Mouse (Mus musculus) cerebellum, adult 2 months (tissue): Measurements from ENCODE around the gene Pex10. TPM values are rescaled to one million over a fixed set of nuclear protein-coding genes. Genes with fewer than 3 reads are reported as not detected.

ENCODE experiments used
- DNase-seq, 2 experiments: peaks; one replicate each; pipeline ENCODE4 v3.0.0; 2021
- H3K27ac ChIP-seq: fragments of 200-500 bp; 2 replicates; pipeline ENCODE4 v1.5.1; 2012; ENCODE audit warnings: low read length, control low read depth, inconsistent platforms; ENCODE audit not compliant: insufficient read depth
- H3K27me3 ChIP-seq: fragments of 200-500 bp; 2 replicates; pipeline ENCODE4 v1.6.1; 2012; ENCODE audit warnings: inconsistent platforms, mild to moderate bottlenecking, low read length, moderate library complexity; ENCODE audit not compliant: control insufficient read depth, insufficient read depth
- H3K4me1 ChIP-seq: fragments of 200-500 bp; 2 replicates; pipeline ENCODE4 v1.6.1; 2011; ENCODE audit warnings: low read length; ENCODE audit not compliant: control insufficient read depth, insufficient read depth
- H3K4me3 ChIP-seq: fragments of 200-500 bp; replicated peaks from 2 replicates; pipeline ENCODE3; 2011; ENCODE audit warnings: mild to moderate bottlenecking, low read depth, low read length, control low read depth; ENCODE audit not compliant: insufficient read depth
- CTCF ChIP-seq: fragments of 200-500 bp; IDR thresholded peaks from 2 replicates; pipeline ENCODE4 v1.5.1; 2011; ENCODE audit warnings: low read depth, mild to moderate bottlenecking, control low read depth, low read length, moderate library complexity, borderline replicate concordance; ENCODE audit not compliant: insufficient read depth
- POLR2A ChIP-seq: fragments of 200-500 bp; IDR thresholded peaks from 2 replicates; pipeline ENCODE4 v1.6.1; 2011; ENCODE audit warnings: low read length, control low read depth, borderline replicate concordance; ENCODE audit not compliant: insufficient read depth
- WGBS: fragments of 180-500 bp; shearing (Covaris S2); methylation state at CpG from one replicate; pipeline ENCODE4 v1.1.7; 2018; 5-methylcytosine and 5-hydroxymethylcytosine counted together
- polyA plus RNA-seq: library from polyadenylated mRNA; depleted of rRNA; stranded (reverse); fragments of >200 nt; gene quantifications from 2 replicates; pipeline ENCODE4 v1.2.3, GENCODE M21; 2012; rRNA removed

The Pex10 gene
- 32.0 and 38.1 TPM in 2 replicates for polyA plus RNA-seq

DNA sequence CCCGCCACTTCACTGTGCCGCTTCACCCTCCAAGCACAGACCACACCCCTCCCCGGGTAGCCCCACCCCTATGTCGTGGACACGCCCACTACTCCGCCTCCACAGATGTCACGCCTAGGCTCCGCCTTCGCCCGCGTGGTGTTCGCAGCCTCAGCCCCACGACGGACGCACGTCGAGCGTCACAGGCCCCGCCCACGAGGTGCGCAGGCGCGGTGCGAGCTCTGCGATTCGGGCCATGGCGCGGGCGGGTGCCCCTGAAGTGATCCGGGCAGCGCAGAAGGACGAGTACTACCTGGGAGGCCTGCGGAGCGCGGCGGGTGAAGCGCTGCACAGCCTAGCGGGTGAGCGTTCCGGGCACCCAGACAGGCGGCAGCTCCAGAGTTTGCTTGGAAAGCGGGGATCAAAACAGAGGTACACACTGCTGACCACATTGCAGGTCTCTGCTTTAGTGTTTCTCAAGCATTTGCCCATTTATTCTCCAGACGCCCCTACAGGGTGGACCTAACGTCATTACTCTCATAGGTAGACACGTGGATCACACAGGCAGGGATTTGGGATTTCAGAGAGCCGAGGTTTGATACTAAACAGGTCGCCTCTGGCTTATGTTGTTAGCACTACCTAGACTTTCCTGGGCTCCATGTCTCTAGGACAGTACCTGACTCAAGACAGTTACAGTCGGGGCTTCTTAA is at the start of gene Pex10:
Pex10 (plus strand) TSS at position 183 of the 689 bp plus-strand sequence.
- under 1% methylated on average over 48 of the region's 48 CpGs for WGBS
- peak within 1 kb of the TSS; percentile 73 for H3K4me3 ChIP-seq
- TF ChIP-seq CTCF, result no peak
- TF ChIP-seq POLR2A, result peak; percentile 89
- no peaks in the 10 kb centered on the region for H3K27me3 ChIP-seq
- peak within 1 kb of the TSS; percentile 62 for H3K27ac ChIP-seq
- peak; percentile 97 for DNase-seq
- H3K4me1 ChIP-seq, result peaks cover 40% of the 10 kb centered on the region

DNA sequence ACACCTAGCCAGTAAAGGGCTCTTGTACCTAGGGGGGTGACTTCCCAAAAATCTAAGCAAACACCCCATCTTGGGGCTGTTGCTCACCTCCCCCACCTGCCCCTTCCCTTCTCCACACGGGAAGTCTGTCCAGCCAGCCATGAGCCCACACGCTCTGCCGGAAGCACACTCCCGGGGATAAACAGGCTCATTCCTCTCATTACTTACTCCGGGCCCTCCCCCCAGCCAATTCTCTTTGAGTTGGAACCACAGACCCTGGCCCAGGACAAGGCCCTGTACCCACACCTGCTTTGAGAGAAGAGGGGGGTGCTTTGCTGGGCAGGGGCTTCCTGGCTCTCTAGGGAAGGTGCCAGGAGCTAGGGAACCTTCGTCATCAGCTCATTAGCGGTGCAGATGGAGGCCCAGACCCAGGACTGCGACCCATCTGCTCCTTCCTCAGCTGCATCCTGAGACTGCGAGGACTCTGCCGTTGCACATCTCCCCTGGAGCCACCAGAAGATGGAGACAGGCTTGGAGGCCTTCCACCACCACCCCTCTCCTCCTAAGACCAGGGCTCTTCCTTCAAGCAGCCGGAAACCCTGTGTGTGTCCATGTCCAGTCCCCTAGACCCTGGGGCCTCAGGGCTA is 49.5 kb upstream of the Pex10 start:
- Histone ChIP-seq H3K4me3 (peak overlapping the region; percentile 90), H3K27ac (peak overlapping the region; percentile 97), H3K27me3 (no peaks in the 10 kb centered on the region), H3K4me1 (peaks cover 68% of the 10 kb centered on the region)
- peak; percentile 83 to 84 for DNase-seq
- 14% methylated on average over 11 of the region's 11 CpGs for WGBS
- TF ChIP-seq POLR2A (peak; percentile 42; the same call in 1 of the 2 replicates), CTCF (no peak)

DNA sequence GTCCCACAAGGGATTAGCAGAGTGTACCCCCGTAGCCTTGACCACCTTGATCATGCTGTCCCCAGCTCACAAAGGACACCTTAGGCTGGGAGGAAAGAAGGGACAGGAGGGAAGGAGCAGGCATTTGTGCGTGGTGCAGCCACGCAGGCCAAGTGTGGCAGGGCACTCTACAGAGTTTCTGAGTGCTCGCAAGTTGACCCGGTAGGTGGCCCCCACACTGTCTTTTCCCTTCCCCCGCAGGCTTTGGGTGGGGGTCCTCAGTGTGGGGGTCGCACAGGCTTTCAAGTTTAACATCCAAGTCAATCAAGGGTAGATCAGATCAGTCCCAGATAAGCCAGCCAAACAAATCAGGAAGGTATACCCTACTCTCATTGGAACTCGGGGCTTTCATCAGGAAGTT is 48.8 kb upstream of the Pex10 start:
- Histone ChIP-seq H3K4me1 (peaks cover 69% of the 10 kb centered on the region), H3K27ac (peak overlapping the region; percentile 97), H3K4me3 (peak overlapping the region; percentile 90), H3K27me3 (no peaks in the 10 kb centered on the region)
- DNase-seq, result no peak
- WGBS, result 28% methylated on average over 8 of the region's 8 CpGs
- TF ChIP-seq POLR2A (no peak), CTCF (no peak)

DNA sequence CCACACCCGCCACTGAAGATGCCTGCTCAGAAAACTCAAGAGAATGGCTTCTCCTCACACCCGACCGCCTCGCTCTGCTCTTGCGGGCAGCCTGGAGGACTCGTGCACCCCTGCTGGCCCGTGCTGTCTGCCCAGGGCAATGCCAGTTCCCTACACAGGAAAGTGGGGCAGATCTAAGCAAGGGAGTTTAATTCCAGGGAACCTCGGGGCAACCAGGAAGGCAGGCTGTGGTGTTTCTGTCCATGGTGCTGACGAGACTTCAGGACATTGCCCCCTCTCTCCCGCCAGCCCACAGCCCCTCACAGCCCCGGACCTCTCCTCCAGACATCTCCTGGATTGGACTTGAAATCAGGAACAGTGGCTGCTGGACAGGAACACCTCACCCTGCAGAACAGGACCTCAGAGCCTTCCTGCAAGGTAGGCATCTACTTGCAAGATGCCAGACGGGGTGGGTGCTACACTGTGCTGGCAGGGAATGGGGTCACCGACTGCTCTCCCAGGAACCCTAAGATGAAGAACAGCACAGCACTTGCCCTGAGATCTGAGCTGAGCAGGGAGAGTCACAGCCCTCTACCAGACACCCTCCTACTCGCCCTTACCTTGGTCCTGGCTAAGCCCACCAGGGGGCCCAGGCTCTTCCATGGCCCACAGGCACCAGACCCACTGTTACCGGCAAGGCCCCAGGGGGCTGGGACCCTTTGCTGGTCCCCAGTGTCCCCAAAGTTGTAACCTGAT is 48.0 kb upstream of the Pex10 start:
- peak; percentile 85 to 86 for DNase-seq
- TF ChIP-seq POLR2A, result peak; percentile 61; the same call in 1 of the 2 replicates
- TF ChIP-seq CTCF, result peak; percentile 27; the same call in 1 of the 2 replicates
- 3% methylated on average over 15 of the region's 15 CpGs for WGBS
- no peaks in the 10 kb centered on the region for H3K27me3 ChIP-seq
- peak overlapping the region; percentile 97 for H3K27ac ChIP-seq
- H3K4me1 ChIP-seq, result peaks cover 70% of the 10 kb centered on the region
- H3K4me3 ChIP-seq, result peak overlapping the region; percentile 90

DNA sequence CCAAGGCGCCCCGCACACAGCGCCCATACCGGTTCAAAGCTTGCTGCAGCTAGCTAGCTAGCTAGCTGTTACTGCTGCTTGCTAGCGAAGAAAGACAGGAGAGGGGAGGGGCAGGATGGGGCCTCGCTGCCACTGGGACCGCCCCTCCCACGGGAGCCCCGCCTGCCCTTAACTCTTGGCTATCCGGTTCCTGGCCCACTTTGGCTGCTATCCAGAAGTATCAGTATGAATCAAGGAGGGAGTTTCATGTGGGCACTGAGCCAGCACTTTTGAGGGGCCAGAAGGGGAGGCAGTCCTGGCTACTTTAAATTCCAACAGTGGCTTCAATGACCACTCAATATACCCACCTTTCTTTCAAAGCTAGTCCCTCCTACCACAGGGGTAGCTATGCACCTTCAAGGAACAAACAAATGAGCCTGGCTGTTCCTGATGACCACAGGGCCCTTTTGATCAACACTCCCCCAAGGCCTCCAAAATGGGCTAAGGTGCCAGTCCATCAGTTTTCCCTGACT is 47.4 kb upstream of the Pex10 start:
- Histone ChIP-seq H3K4me1 (peaks cover 69% of the 10 kb centered on the region), H3K27ac (peak overlapping the region; percentile 97), H3K4me3 (peak overlapping the region; percentile 90), H3K27me3 (no peaks in the 10 kb centered on the region)
- DNase-seq, result peak; percentile 89 to 94
- TF ChIP-seq CTCF, result 0 out of 2 replicates have a peak, but pooled peaks have one; percentile 0
- peak; percentile 97 for TF ChIP-seq POLR2A
- WGBS, result under 1% methylated on average over 10 of the region's 10 CpGs

DNA sequence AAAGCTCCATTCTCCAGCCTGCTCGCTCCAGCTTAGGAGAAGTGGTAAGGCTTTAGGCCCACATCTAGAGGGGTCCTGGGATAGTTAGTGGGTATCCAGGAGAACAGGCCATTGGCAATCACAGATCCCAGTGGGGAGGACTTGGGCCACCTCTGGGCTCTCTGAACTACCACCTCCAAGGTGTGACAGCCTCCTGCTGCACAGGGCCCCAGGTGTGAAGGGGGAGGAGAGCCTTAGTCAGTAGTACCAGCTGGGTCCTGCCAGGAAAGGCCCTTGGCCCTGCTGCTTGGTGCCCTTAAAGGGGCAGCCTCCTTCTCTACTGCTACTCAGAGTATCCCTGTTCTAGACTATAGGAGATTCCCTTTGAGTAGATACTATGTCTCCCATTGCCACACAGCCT is 46.7 kb upstream of the Pex10 start:
- Histone ChIP-seq H3K4me3 (peak overlapping the region; percentile 10), H3K4me1 (peaks cover 69% of the 10 kb centered on the region), H3K27me3 (no peaks in the 10 kb centered on the region), H3K27ac (no peak overlapping the region)
- DNase-seq, result peak in 1 of 2 experiments; percentile 39
- TF ChIP-seq CTCF (no peak), POLR2A (no peak)
- 44% methylated on average over 1 of the region's 1 CpGs for WGBS

DNA sequence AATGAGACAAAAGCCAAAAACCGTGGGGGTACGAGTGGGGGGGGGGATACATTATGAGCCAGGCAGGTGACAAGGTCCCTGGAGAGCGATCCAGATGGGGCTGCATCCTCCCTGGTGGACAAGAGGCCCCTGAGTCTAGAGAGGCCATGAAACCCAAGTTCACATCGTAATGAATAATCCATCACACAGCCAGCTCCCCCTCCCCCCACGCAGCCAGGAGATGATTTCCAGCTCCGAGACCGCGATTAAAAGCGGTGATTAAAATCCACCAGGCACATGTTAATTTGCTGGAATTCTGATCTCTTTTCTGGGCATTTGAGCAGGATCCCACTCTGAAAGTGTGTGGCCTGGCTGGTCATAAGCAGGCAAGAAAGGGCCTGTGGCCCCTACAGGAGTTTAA is 46.0 kb upstream of the Pex10 start:
- DNase-seq, result peak in 1 of 2 experiments; percentile 24
- 53% methylated on average over 9 of the region's 9 CpGs for WGBS
- no peaks in the 10 kb centered on the region for H3K27me3 ChIP-seq
- H3K27ac ChIP-seq, result no peak overlapping the region
- TF ChIP-seq POLR2A, result no peak
- no peak for TF ChIP-seq CTCF
- peaks cover 69% of the 10 kb centered on the region for H3K4me1 ChIP-seq
- no peak overlapping the region for H3K4me3 ChIP-seq
